Mouse (Mus musculus) hindbrain, embryonic 11.5 days (tissue): ENCODE results near the gene Grwd1. TPM values are rescaled to one million over a fixed set of nuclear protein-coding genes. Genes with fewer than 3 reads are reported as not detected.
A peak's percentile ranks its signal among the peaks of the same experiment; 100 is the strongest.

Experiments
- ATAC-seq: fragments of 200-750 bp; cut with Nextera tagmentation; 2 replicates; pipeline ENCODE4 v1.8.0; 2017; ENCODE audit warnings: mild to moderate bottlenecking, moderate TSS enrichment, moderate library complexity; ENCODE audit not compliant: low FRiP score
- DNase-seq: peaks from one replicate; pipeline ENCODE4 v3.0.0-alpha.2; 2015; ENCODE audit warnings: low spot score
- H3K27ac ChIP-seq: fragments of 300-500 bp; sonication (generic); 2 replicates; pipeline ENCODE4 v1.5.1; 2014; ENCODE audit warnings: mild to moderate bottlenecking, low read depth, low read length
- H3K27me3 ChIP-seq: fragments of 300-500 bp; sonication (generic); 2 replicates; pipeline ENCODE4 v1.6.1; 2014; ENCODE audit warnings: mild to moderate bottlenecking, low read length, moderate library complexity, mixed read lengths; ENCODE audit not compliant: control insufficient read depth, insufficient read depth
- H3K36me3 ChIP-seq: fragments of 300-500 bp; sonication (generic); 2 replicates; pipeline ENCODE4 v1.6.1; 2014; ENCODE audit warnings: mild to moderate bottlenecking, low read length, moderate library complexity, mixed read lengths; ENCODE audit not compliant: control insufficient read depth, insufficient read depth
- H3K4me1 ChIP-seq: fragments of 300-500 bp; sonication (generic); replicated peaks from 2 replicates; pipeline ENCODE4 v1.6.1; 2014; ENCODE audit warnings: low read length, mixed read lengths; ENCODE audit not compliant: control insufficient read depth, insufficient read depth
- H3K4me2 ChIP-seq: fragments of 300-500 bp; sonication (generic); replicated peaks from 2 replicates; pipeline ENCODE4 v1.6.1; 2014; ENCODE audit warnings: mild to moderate bottlenecking, low read depth, low read length
- H3K4me3 ChIP-seq: fragments of 300-500 bp; sonication (generic); 2 replicates; pipeline ENCODE4 v1.5.1; 2014; ENCODE audit warnings: low read depth, low read length
- H3K9ac ChIP-seq: fragments of 300-500 bp; sonication (generic); 2 replicates; pipeline ENCODE4 v1.6.1; 2014; ENCODE audit warnings: low read depth, low read length
- H3K9me3 ChIP-seq: fragments of 300-500 bp; sonication (generic); 2 replicates; pipeline ENCODE4 v1.6.1; 2016; ENCODE audit warnings: low read length; ENCODE audit not compliant: control insufficient read depth
- WGBS: fragments of 180-500 bp; shearing (Covaris S2); extraction: QIAGEN DNeasy Blood & Tissue Kit; methylation state at CpG from one replicate; pipeline ENCODE4 v1.1.7; 2014; 5-methylcytosine and 5-hydroxymethylcytosine counted together
- polyA plus RNA-seq: library from polyadenylated mRNA; unstranded; fragments of >200 nt; fragmentation: Nextera tagmentation; extraction: Ambion mirVana; gene quantifications from 2 replicates; pipeline ENCODE4 v1.2.1, GENCODE M21; 2014

Grwd1 gene
- polyA plus RNA-seq, 1 experiment from 2014 or later = 56.7 TPM

DNA sequence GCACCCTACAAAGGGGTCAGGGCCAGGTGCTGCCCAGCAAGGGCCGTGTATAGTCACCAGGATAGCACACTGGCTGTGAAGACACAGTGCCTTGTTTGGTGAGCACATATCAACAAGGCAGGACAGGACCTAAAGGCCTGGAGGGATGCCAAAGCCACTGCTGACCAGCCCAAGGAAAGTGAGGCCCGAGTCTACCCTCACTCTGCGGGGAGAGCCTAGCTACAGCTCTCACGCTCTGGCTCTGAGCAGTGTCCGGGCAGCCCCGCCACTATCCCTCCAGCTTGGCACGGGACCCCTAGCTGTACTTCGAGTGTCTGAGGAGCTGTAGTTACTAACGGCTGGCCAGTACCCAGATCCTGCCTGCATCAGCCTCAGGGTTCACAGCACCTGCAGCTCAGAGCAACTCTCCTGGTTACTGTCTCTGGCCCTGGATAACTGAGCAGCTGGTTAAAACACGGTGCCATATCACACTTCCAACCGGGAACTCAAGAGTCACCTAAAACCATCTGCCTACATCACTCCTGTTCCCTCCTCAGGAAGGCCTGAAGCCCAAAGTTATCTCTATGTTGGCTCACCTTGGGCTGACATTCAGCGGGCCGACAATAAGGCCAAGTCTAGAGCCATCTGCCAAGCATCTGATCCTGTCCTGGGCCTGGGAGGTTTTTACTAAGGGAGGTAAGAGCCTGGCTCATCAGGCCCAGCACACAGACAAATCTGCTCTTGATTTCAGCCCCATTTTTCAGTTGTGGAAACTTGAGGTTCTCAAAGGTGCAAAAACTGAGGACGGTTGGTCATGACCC, 21.3 kb downstream of the Grwd1 start:
- H3K9ac ChIP-seq = no peak overlapping the region
- no peak overlapping the region for H3K4me3 ChIP-seq
- 91% methylated on average over 14 of the region's 14 CpGs for WGBS
- no peaks in the 10 kb centered on the region for H3K9me3 ChIP-seq
- H3K27me3 ChIP-seq = no peaks in the 10 kb centered on the region
- peaks cover 40% of the 10 kb centered on the region for H3K36me3 ChIP-seq
- ATAC-seq (no peak), DNase-seq (no peak)
- H3K4me1 ChIP-seq = peaks cover 14% of the 10 kb centered on the region
- no peak overlapping the region for H3K27ac ChIP-seq
- H3K4me2 ChIP-seq = no peak overlapping the region

DNA sequence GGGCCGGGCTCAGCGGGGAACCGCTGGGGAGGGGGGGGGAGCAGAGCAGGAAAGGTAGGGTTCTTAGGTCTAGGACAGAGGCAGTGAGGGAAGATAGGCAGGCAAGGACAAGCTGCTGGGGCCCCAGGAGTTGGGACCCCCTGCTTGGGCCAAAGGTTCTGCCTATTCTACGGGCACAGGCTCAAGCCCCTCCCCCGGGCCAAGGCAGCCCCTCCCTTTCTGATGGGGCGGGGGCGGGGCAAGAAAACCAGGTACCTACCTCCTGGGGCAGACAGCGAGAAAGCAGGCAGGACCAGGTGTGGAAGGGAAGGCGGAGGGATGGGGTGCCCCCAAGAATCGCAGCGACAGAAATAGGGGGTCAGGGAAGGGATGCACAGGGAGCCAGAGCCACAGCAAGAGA, 22.3 kb downstream of the Grwd1 start:
- Histone ChIP-seq H3K9me3 (no peaks in the 10 kb centered on the region), H3K4me2 (no peak overlapping the region), H3K4me1 (peaks cover 14% of the 10 kb centered on the region), H3K27ac (no peak overlapping the region), H3K9ac (no peak overlapping the region), H3K27me3 (no peaks in the 10 kb centered on the region), H3K36me3 (peaks cover 40% of the 10 kb centered on the region), H3K4me3 (no peak overlapping the region)
- DNase-seq (no peak), ATAC-seq (no peak)
- WGBS = 51% methylated on average over 7 of the region's 11 CpGs

GRCm38 (mm10) chr7:45805941-45806340, 24.8 kb downstream of the Grwd1 start:
- Histone ChIP-seq H3K4me2 (no peak overlapping the region), H3K9ac (no peak overlapping the region), H3K4me1 (peaks cover 5% of the 10 kb centered on the region; the same call in 1 of the 2 replicates), H3K4me3 (no peak overlapping the region), H3K27me3 (no peaks in the 10 kb centered on the region), H3K36me3 (peaks cover 26% of the 10 kb centered on the region), H3K9me3 (no peaks in the 10 kb centered on the region), H3K27ac (no peak overlapping the region)
- ATAC-seq = no peak
- DNase-seq = no peak
- 62% methylated on average over 5 of the region's 5 CpGs for WGBS

DNA sequence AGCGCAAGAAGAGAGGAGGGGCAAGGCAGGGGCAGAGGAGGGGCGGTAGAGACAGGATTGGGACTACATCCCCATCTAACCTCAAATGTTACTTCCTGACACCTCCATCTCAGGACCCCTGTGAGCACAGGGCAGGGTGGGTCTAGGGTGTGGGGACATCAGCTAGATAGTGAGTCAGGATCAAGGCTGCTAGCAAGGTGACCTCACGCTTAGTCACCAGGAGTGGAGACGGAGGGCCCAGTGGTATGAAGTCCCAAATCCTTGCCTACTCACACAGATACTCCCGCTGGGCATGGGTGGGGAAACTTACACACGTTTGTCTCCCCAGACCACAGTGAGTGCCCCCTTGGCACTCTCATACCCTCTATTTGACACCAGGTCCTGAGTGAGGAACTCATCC, 28.2 kb downstream of the Grwd1 start:
- no peak for DNase-seq
- ATAC-seq = no peak
- peaks cover 16% of the 10 kb centered on the region for H3K27me3 ChIP-seq
- no peak overlapping the region for H3K9ac ChIP-seq
- H3K4me3 ChIP-seq = no peak overlapping the region
- H3K36me3 ChIP-seq = peaks cover under 1% of the 10 kb centered on the region; the same call in 1 of the 2 replicates
- H3K9me3 ChIP-seq = no peaks in the 10 kb centered on the region
- H3K4me1 ChIP-seq = peaks cover 9% of the 10 kb centered on the region
- H3K4me2 ChIP-seq = no peak overlapping the region
- no peak overlapping the region for H3K27ac ChIP-seq
- 89% methylated on average over 6 of the region's 6 CpGs for WGBS

DNA sequence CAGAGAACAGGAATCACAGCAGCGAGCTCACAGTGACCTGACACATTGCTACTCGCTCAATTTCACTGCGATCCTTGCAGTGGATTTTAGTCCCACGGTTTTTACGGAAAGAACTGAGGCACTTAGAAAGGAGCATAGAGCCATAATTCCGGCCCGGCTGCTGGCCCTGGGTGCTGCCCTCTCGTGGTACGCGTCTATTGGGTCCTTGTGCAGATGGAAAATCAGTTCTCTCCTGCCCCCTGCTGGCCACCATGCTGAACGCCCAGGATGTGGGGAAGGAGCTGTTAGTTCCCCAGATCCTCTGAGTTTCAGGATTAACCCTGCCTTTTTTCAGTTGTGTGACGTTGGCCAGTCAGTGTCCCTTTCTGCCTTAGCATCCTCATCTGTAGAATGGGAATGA, 29.4 kb downstream of the Grwd1 start:
- H3K4me3 ChIP-seq = no peak overlapping the region
- H3K4me2 ChIP-seq = no peak overlapping the region
- H3K9ac ChIP-seq = no peak overlapping the region

GRCm38 (mm10) chr7:45800546-45801204, 30.1 kb downstream of the Grwd1 start:
- peaks cover 9% of the 10 kb centered on the region for H3K4me1 ChIP-seq
- H3K9me3 ChIP-seq = no peaks in the 10 kb centered on the region
- no peak overlapping the region for H3K9ac ChIP-seq
- DNase-seq = peak; percentile 59
- H3K4me3 ChIP-seq = no peak overlapping the region
- no peak for ATAC-seq
- H3K36me3 ChIP-seq = 0 out of 2 replicates have a peak, but pooled peaks cover 3% of the 10 kb centered on the region
- peaks cover 27% of the 10 kb centered on the region for H3K27me3 ChIP-seq
- WGBS = 17% methylated on average over 15 of the region's 25 CpGs
- no peak overlapping the region for H3K4me2 ChIP-seq
- H3K27ac ChIP-seq = no peak overlapping the region

More for the DNA sequence above, 29.4 kb downstream of the Grwd1 start:
- WGBS = 6% methylated on average over 12 of the region's 12 CpGs
- H3K9me3 ChIP-seq = no peaks in the 10 kb centered on the region
- H3K27me3 ChIP-seq = peaks cover 27% of the 10 kb centered on the region
- ATAC-seq (peak; percentile 49), DNase-seq (peak; percentile 94)
- H3K27ac ChIP-seq = no peak overlapping the region
- no peaks in the 10 kb centered on the region for H3K36me3 ChIP-seq
- H3K4me1 ChIP-seq = peaks cover 9% of the 10 kb centered on the region

GRCm38 (mm10) chr7:45800001-45800400, 30.7 kb downstream of the Grwd1 start:
- DNase-seq (no peak), ATAC-seq (no peak)
- H3K27ac ChIP-seq = no peak overlapping the region
- H3K4me2 ChIP-seq = no peak overlapping the region
- 0 out of 2 replicates have a peak, but pooled peaks cover 5% of the 10 kb centered on the region for H3K36me3 ChIP-seq
- peaks cover 29% of the 10 kb centered on the region for H3K27me3 ChIP-seq
- whole genome bisulfite sequencing = 36% methylated on average over 7 of the region's 7 CpGs
- H3K4me1 ChIP-seq = peaks cover 9% of the 10 kb centered on the region
- no peaks in the 10 kb centered on the region for H3K9me3 ChIP-seq
- no peak overlapping the region for H3K4me3 ChIP-seq
- H3K9ac ChIP-seq = no peak overlapping the region

DNA sequence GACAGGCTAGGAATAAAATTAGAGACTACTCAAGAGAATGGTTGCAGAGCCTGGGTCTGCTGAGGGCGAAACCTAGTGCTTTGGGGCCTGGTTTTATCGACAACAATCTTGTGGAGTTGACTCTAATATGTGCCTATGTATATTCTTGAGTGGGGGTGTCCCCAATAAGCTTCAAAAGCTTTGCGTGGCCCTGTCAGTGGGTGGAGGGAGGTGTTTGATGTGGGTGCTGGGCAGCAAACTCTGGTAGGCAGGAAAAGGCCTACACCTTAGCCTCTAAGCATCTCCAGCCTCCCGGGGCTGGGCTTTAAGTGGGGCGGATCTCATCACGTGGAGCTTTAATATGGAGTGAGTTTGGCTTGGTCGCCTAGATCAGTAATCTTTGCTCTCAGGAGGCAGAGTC, 31.8 kb downstream of the Grwd1 start:
- no peak overlapping the region for H3K9ac ChIP-seq
- no peak overlapping the region for H3K27ac ChIP-seq
- peaks cover 9% of the 10 kb centered on the region for H3K4me1 ChIP-seq
- peaks cover 29% of the 10 kb centered on the region for H3K27me3 ChIP-seq
- ATAC-seq (no peak), DNase-seq (no peak)
- WGBS = 60% methylated on average over 7 of the region's 7 CpGs
- H3K9me3 ChIP-seq = no peaks in the 10 kb centered on the region
- H3K4me2 ChIP-seq = no peak overlapping the region
- H3K4me3 ChIP-seq = no peak overlapping the region
- H3K36me3 ChIP-seq = 0 out of 2 replicates have a peak, but pooled peaks cover 5% of the 10 kb centered on the region

GRCm38 (mm10) chr7:45798511-45798836, 32.3 kb downstream of the Grwd1 start:
- ATAC-seq (no peak), DNase-seq (peak; percentile 40)
- peak overlapping the region; percentile 50 for H3K9ac ChIP-seq
- H3K4me1 ChIP-seq = peaks cover 9% of the 10 kb centered on the region
- 1% methylated on average over 19 of the region's 19 CpGs for WGBS
- peak overlapping the region; percentile 63 for H3K4me2 ChIP-seq
- peaks cover 29% of the 10 kb centered on the region for H3K27me3 ChIP-seq
- no peaks in the 10 kb centered on the region for H3K9me3 ChIP-seq
- H3K36me3 ChIP-seq = 0 out of 2 replicates have a peak, but pooled peaks cover 5% of the 10 kb centered on the region
- H3K4me3 ChIP-seq = peak overlapping the region; percentile 33
- no peak overlapping the region for H3K27ac ChIP-seq
